Mouse (Mus musculus): ENCODE results near the gene Znrf1.

The Znrf1 gene

GRCm38 (mm10) chr8:111596485-111596821, 60.6 kb downstream of the Znrf1 start:
- peak; percentile 42 for DNase-seq (ENCODE audit: low read depth, low spot score)

DNA sequence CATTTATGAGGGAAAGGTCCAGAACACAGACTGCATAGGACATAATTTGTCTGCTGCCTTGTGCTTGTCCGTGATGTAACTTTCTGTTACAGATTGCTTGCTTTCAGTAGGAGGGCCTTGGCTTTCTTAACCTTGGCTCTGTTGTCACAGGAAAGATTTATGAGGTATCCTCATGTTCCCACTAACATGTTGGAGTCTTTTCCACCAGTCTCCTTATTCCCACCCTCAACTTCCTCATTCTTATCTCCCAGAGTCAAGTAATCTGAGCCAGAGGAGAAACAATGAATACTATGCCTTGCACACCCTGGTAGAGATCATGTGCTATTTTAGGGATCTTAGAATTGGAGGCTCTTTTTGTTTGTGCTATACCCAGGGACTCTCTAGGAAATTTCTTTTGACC, 61.4 kb downstream of the Znrf1 start:
- DNase-seq (ENCODE audit: low read depth, low spot score), result no peak

DNA sequence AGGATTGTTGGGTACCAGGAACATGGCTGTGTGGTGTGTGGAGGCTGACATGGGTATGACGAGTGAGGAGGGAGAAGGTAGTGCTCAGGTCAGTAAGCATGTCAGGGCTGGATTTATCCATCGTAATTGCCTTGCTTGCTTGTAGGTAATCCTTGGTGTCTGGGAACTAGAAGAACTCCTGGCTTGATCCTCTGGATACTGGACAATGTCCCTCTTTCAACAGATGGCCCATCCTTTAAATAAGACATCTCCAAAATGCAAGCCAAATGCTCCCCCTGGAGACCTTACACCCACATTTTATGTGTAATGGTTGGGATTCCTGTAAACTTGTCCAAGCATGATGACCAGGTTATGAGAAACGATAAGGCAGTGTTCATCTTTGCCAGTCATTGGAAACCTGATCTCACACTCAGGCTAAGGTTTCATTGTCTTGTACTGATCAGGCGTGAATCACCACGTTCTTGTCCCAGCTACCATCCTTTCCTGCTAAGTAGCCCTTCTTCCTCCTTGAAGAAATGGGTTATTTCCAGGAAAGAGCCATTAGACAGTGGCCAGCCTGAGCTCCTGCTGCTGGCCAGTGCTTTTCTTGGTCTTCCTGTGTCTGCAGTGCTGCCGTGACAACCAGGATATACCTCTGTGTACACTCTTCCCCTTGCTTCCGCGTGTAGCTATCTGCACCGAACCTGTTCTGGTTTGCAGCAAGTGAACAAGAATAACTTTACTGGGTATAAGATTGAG, 64.0 kb downstream of the Znrf1 start:
- DNase-seq (ENCODE audit: low read depth, low spot score), result peak; percentile 33

- DNase-seq (ENCODE audit: low read depth, low spot score), result no peak
These were observed 66.2 kb downstream of the Znrf1 start for GRCm38 (mm10) chr8:111602050-111602449.

DNA sequence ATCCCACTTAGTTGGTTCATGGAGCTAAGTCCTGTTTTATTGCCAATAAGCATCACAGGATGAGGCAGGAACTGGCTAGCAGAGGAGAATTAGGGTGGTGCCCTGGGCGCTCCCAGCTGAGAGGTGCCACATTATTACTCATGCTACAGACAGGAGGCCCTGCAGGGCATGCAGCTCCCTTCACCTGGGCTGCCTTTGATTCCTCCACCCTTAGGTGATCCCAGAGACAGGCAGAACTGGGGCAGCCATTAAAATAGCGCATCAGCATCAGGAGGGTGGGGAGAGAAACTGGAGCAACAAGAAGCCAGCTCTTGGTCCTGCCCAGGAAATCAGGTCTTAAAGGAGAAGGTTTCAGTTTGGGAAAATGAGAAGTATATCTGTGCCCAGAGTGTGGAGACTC, 69.1 kb downstream of the Znrf1 start:
- DNase-seq (ENCODE audit: low read depth, low spot score), result no peak

GRCm38 (mm10) chr8:111606961-111607360, 71.1 kb downstream of the Znrf1 start:
- no peak for DNase-seq (ENCODE audit: low read depth, low spot score)

- no peak for DNase-seq (ENCODE audit: low read depth, low spot score)
These were observed 71.5 kb downstream of the Znrf1 start for GRCm38 (mm10) chr8:111607414-111607813.

DNA sequence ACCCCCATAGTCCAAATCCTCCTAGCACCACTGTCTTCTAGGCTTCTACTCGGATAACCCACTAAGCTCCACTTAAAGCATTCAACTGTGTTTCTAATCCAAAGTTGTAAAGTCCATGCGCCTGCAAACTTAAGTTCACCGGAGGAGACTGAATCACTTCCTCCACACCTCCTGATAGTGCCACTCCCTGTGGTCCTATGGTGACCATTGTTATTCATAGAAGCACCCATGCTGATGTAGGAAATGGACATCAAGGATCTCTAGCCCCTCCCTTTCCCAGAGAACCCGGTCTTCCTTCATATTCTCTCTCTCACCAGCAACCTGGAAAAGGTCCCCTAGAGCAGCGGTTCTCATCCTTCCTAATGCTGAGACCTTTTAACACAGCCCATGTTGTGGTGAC, 77.3 kb downstream of the Znrf1 start:
- DNase-seq (ENCODE audit: low read depth, low spot score), result no peak

DNA sequence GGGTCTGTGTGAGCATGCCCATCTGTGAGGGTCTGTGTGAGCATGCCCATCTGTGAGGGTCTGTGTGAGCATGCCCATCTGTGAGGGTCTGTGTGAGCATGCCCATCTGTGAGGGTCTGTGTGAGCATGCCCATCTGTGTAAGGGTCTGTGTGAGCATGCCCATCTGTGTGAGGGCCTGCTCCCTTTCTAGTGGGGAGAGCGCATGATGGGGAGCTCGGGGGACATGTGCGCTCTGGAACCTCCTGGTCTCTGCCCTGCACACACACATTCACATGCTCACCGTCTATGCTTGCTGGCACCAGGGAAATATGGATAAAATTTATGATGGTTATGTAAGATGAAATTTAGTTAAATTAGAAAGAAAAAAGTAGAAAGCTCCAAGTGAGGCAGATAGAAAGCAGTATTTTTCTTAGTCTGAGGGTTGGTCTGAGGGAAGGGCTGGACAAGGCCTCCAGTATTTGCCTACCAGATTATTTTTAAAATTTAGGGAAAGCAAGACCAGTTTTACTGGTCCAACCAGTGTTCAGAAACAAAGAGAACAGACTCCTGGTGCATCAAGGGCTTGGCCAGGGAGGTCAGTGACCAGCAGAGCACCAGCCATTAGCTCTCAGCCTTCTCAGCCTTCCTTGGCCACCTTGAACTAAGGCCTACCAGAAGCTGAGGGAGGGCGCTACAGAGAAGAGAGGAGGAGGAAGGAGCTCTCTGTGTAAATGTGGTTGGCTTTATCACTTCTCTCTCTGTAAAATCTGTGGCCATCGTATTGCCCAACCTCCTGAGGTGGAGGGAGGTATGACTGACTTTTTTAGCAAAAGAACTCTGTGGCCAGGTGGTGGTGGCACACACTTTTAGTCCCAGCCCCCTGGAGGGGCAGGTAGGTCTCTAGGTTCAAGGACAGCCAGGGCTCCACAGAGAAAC, 79.1 kb downstream of the Znrf1 start:
- no peak for DNase-seq (ENCODE audit: low read depth, low spot score)

DNA sequence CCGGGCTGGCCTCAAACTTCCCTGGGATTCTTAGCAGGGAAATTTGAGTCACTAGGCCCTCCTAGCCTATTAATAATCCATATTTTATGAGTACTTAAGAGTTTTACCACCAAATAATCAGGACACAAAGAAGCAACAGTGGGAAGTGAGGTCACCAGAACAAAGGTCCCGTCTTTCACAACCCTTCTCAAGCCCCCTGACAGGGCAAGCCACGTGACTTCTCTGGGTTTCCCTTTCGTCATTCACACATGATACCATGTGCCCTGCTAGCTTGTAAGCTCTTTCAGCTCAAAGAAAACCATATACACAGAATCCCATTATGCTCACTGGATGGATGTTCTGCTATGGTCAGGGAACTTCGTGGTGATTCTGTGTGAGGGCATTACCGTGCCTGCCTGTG, 81.9 kb downstream of the Znrf1 start:
- DNase-seq (ENCODE audit: low read depth, low spot score), result no peak

GRCm38 (mm10) chr8:111618273-111618672, 82.4 kb downstream of the Znrf1 start:
- DNase-seq (ENCODE audit: low read depth, low spot score), result no peak

GRCm38 (mm10) chr8:111619936-111620335, 84.0 kb downstream of the Znrf1 start:
- no peak for DNase-seq (ENCODE audit: low read depth, low spot score)

GRCm38 (mm10) chr8:111622104-111622503, 86.2 kb downstream of the Znrf1 start:
- DNase-seq (ENCODE audit: low read depth, low spot score), result no peak

- DNase-seq (ENCODE audit: low read depth, low spot score), result no peak
These were observed 86.7 kb downstream of the Znrf1 start for GRCm38 (mm10) chr8:111622553-111622952.

DNA sequence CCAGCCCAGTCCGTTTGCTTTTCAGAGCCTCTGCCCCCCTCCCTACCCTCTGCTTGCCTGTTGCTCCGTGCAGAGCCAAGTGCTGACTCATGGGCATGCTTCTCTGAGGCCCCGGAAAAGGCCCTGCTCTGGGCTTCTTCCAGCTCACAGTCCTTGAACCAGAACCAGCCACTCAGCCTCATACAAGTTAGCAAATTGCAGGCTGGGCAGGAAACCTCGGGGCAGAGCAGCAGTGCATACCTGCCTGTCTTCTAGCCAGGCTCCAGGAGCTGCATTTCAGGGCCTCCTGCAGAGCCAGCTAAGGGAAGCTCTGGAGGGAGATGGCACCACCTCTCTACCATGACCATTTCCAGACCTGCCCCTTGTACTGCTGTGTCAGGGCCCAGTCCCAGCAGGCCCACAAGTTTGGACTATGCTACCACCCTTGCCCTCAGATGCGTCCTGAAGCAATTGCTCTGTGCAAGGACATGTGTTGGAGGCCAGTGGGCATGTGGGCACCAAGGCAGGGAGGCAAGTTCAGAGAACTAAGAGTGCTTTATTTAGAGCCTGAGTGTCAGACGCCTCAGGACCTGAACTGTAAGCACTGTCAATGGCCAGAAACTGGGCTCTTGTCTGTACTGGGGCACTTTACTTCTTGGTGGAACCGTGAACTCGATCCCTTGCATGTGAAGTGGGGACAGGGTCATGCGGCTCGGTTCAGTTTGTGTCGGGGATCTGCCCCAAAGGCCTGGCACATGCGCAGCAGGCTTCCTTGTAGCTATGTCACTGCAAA, 88.4 kb downstream of the Znrf1 start:
- DNase-seq (ENCODE audit: low read depth, low spot score), result no peak

GRCm38 (mm10) chr8:111624853-111625221, 88.9 kb downstream of the Znrf1 start:
- no peak for DNase-seq (ENCODE audit: low read depth, low spot score)

- peak; percentile 72 for DNase-seq (ENCODE audit: low read depth, low spot score)
These were observed 90.0 kb downstream of the Znrf1 start for GRCm38 (mm10) chr8:111625694-111626527.

GRCm38 (mm10) chr8:111626528-111626820, 90.6 kb downstream of the Znrf1 start:
- DNase-seq (ENCODE audit: low read depth, low spot score), result no peak

DNA sequence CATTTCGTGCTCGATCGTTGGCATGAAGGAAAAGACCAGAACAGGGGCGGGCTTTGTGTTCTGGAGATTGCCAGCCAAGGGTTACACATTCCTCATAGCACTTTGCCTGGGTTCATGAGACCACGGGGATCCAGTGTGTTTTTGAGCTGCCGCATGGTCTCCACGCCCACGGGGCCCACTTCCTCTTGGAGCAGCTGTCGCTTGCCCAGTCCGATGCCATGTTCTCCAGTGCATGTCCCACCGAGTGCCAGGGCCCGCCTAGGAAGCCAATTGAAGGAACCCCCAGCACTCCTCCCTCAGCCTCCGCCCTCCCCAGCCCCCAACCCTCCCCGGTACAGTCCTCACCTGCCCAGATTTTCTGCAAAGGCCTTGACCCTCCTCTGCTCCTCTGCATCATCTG, 91.0 kb downstream of the Znrf1 start:
- no peak for DNase-seq (ENCODE audit: low read depth, low spot score)

DNA sequence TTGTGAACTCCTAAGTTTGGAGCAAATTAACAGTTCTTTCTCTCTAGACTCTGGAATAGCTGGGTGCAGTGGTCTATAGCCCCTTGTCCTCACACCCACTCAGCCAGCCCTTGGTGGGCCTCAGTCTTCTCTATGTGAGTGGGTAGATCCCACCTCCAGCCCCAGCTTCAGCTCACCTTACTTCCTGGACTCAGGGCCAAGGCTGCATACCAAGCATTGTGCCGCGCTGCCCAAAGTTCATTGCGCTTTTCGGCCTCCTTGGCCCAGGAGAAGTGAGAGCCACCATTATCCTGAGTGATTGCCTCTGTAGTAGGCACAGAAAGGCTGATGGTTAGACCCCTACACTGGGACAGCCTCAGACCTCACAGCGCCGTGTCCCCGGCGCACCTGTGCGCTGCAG, 92.0 kb downstream of the Znrf1 start:
- no peak for DNase-seq (ENCODE audit: low read depth, low spot score)

GRCm38 (mm10) chr8:111628401-111628800, 92.5 kb downstream of the Znrf1 start:
- peak; percentile 11 for DNase-seq (ENCODE audit: low read depth, low spot score)
